Mouse (Mus musculus): ENCODE data around the gene Hcfc1r1.

- TF ChIP-seq CTCF (conservative IDR thresholded peaks at IDR 0.05; ENCODE audit: insufficient read depth, insufficient read length, low read depth, low read length) (no peak), POLR2A (IDR thresholded peaks at IDR 0.05; ENCODE audit: low read depth, low read length) (no peak)
Observed at GRCm38 (mm10) chr17:23676473-23677031, 3.2 kb downstream of the Hcfc1r1 start.
